Mouse (Mus musculus) forebrain, postnatal 0 days (tissue): ENCODE measurements at regions not wholly inside any gene's neighbourhood (a gene's known extent, or its start where the extent isn't known, plus 50 kb on each side); places are given as distances from the start of the nearest gene placed in this dataset.
A peak's percentile ranks its signal among the peaks of the same experiment; 100 is the strongest.

Experiments used
- ATAC-seq: fragments of 200-750 bp; cut with Nextera tagmentation; 2 replicates; pipeline ENCODE4 v1.8.0; 2017; ENCODE audit warnings: mild to moderate bottlenecking, moderate library complexity
- DNase-seq: peaks from one replicate; pipeline ENCODE4 v3.0.0-alpha.2; 2015
- H3K27ac ChIP-seq: fragments of 300-500 bp; sonication (generic); 2 replicates; pipeline ENCODE4 v1.5.1; 2014; ENCODE audit warnings: low read depth, mild to moderate bottlenecking, antibody characterized with exemption, low read length, moderate library complexity, mixed read lengths
- H3K27me3 ChIP-seq: fragments of 300-500 bp; sonication (generic); 2 replicates; pipeline ENCODE4 v1.6.1; 2014; ENCODE audit warnings: mild to moderate bottlenecking, low read length, mixed read lengths; ENCODE audit not compliant: insufficient read depth
- H3K36me3 ChIP-seq: fragments of 300-500 bp; sonication (generic); 2 replicates; pipeline ENCODE4 v1.6.1; 2014; ENCODE audit warnings: mild to moderate bottlenecking, moderate library complexity; ENCODE audit not compliant: insufficient read depth
- H3K4me1 ChIP-seq: fragments of 300-500 bp; sonication (generic); 2 replicates; pipeline ENCODE4 v1.6.1; 2014; ENCODE audit warnings: antibody characterized with exemption; ENCODE audit not compliant: insufficient read depth
- H3K4me2 ChIP-seq: fragments of 300-500 bp; sonication (generic); 2 replicates; pipeline ENCODE4 v1.6.1; 2014; ENCODE audit warnings: low read depth, mild to moderate bottlenecking, moderate library complexity
- H3K4me3 ChIP-seq: fragments of 300-500 bp; sonication (generic); 2 replicates; pipeline ENCODE4 v1.5.1; 2014; ENCODE audit warnings: low read depth, low read length, mixed read lengths
- H3K9ac ChIP-seq: fragments of 300-500 bp; sonication (generic); 2 replicates; pipeline ENCODE4 v1.6.1; 2014; ENCODE audit warnings: mild to moderate bottlenecking
- H3K9me3 ChIP-seq: fragments of 300-500 bp; sonication (generic); 2 replicates; pipeline ENCODE4 v1.6.1; 2016; ENCODE audit warnings: low read length
- CTCF ChIP-seq: sonication (generic); IDR thresholded peaks from 2 replicates; pipeline ENCODE4 v1.5.1; 2016; ENCODE audit warnings: antibody characterized with exemption, control low read depth, low read depth
- WGBS: fragments of 180-500 bp; shearing (Covaris S2); extraction: QIAGEN DNeasy Blood & Tissue Kit; methylation state at CpG from one replicate; pipeline ENCODE4 v1.1.7; 2014; 5-methylcytosine and 5-hydroxymethylcytosine counted together

DNA sequence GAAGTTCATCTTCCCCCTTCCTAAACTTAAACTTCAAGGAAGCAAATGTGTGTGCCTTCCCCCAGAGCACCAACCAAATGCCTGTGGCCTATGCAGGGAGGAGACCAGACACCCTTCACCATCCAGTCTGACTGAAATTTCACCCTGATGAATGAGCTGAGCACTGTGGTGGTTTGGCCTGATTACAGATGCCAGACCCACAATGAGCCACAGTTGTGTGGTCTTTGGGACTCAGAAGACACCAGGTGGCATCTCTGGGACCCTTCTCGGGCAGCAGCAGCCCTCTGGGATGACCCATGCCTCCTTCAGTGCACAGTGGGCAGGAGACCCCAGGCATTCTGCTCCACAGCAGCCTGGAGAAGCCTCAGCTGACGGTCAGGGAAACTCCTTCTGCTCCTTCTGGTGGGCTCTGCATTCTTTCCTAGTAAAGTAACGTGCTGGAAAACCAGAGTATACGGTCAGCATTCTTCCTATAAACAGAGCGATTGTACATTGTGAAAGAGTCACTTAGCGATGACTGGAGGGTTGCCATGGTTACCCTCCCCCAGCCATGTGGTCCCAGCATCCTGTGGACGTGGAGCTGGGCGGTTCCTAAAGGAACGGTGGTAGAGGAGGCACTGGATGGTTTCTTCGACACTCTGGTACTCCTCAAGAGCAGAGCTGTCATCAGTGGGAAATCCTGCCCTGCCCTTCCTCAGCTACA lies 50.3 kb upstream of the Col5a1 start:
- ATAC-seq (peak; percentile 85), DNase-seq (peak; percentile 70)
- 17% methylated on average over 10 of the region's 10 CpGs for WGBS
- Histone ChIP-seq H3K27ac (no peak overlapping the region), H3K4me1 (peaks cover 4% of the 10 kb centered on the region; the same call in 1 of the 2 replicates), H3K9ac (no peak overlapping the region), H3K36me3 (no peaks in the 10 kb centered on the region), H3K4me2 (no peak overlapping the region), H3K27me3 (no peaks in the 10 kb centered on the region), H3K4me3 (no peak overlapping the region), H3K9me3 (no peaks in the 10 kb centered on the region)
- TF ChIP-seq CTCF = no peak
